9 mouse cellular contexts compared by ENCODE assay signal in genomic region chr14:54254670-54255202, GRCm38 (mm10). TPM values are rescaled to one million over a fixed set of nuclear protein-coding genes. Genes with fewer than 3 reads are reported as not detected.
DNase-seq lines count a peak whose midpoint lies in the region; ATAC-seq and TF ChIP-seq lines count a peak whose summit lies in the region.
"Had no signal": no experiment of that assay in that cellular context is flagged by ENCODE, and none has a peak within 500 bp of the region (broad histone marks: within the 10 kb centered on the region; RNA-seq: fewer than 3 reads in every experiment).

No protein-coding gene starts in this region.

- no peaks in the 10 kb centered on the region for H3K27me3 ChIP-seq in forebrain, embryonic 16.5 days (replicated peaks; ENCODE audit: control insufficient read depth, insufficient read depth, low read length)
- H3K27me3 ChIP-seq in liver, embryonic 13.5 days, result no peaks in the 10 kb centered on the region

- intact Hi-C loops in gastrocnemius, adult 2 months (cut with DNase I), result loop anchor here (2.0 to 10.0 kb wide), 4 partner anchors 158 to 840 kb away; partner anchors contain the start of genes Mrpl52, Prmt5, Thtpa and Zfhx2

- no peak overlapping the region; the same call in 1 of the 2 replicates for H3K9ac ChIP-seq in forebrain, embryonic 16.5 days (replicated peaks; ENCODE audit: low read depth, low read length)
- H3K9ac ChIP-seq in liver, embryonic 13.5 days, result peak overlapping the region; percentile 81

- H3K4me3 ChIP-seq in gastrocnemius, adult 2 months, result peak overlapping the region; percentile 83
- H3K4me3 ChIP-seq in forebrain, embryonic 16.5 days (replicated peaks; ENCODE audit: low read length), result peak overlapping the region; percentile 74
- peak overlapping the region; percentile 68 for H3K4me3 ChIP-seq in liver, embryonic 13.5 days (replicated peaks)

- H3K9me3 ChIP-seq in forebrain, embryonic 16.5 days (ENCODE audit: control insufficient read depth, low read length), result no peaks in the 10 kb centered on the region
- H3K9me3 ChIP-seq in liver, embryonic 13.5 days (replicated peaks), result no peaks in the 10 kb centered on the region

- 67% methylated on average over 12 of the region's 12 CpGs for WGBS in forebrain, embryonic 16.5 days
- 48% methylated on average over 12 of the region's 12 CpGs for WGBS in liver, embryonic 13.5 days (ENCODE audit: insufficient replicate concordance)

- no peaks in the 10 kb centered on the region for H3K36me3 ChIP-seq in forebrain, embryonic 16.5 days (ENCODE audit: control insufficient read depth, insufficient read depth)
- peaks cover 5% of the 10 kb centered on the region for H3K36me3 ChIP-seq in liver, embryonic 13.5 days

- peak overlapping the region; percentile 68 for H3K4me2 ChIP-seq in forebrain, embryonic 16.5 days (ENCODE audit: low read length)
- H3K4me2 ChIP-seq in liver, embryonic 13.5 days, result peak overlapping the region; percentile 83

- DNase-seq in gastrocnemius, adult 2 months, result no peak
- no peak for DNase-seq in gastrocnemius, adult 18-20 months (ENCODE audit: low spot score)
- DNase-seq in 416B (ENCODE audit: low read depth), result peak; percentile 51
- no peak for DNase-seq in liver, embryonic 13.5 days
- no peak for DNase-seq in spleen, postnatal 36 days (ENCODE audit: low spot score in 2 of 2)
- no peak for DNase-seq in right cerebral cortex, adult 18-20 months
- DNase-seq: kidney, postnatal 4 days had no signal

- H3K4me1 ChIP-seq in forebrain, embryonic 16.5 days (replicated peaks; ENCODE audit: control insufficient read depth, insufficient read depth, low read length), result peaks cover 40% of the 10 kb centered on the region
- peaks cover 60% of the 10 kb centered on the region for H3K4me1 ChIP-seq in liver, embryonic 13.5 days (replicated peaks)

- H3K27ac ChIP-seq in gastrocnemius, adult 2 months, result peak overlapping the region; percentile 96
- no peak overlapping the region for H3K27ac ChIP-seq in forebrain, embryonic 16.5 days (ENCODE audit: low read length)
- peak overlapping the region; percentile 94 for H3K27ac ChIP-seq in liver, embryonic 13.5 days

- no peak for TF ChIP-seq CTCF in gastrocnemius, adult 2 months (IDR thresholded peaks at IDR 0.05)

- no peak for ATAC-seq in forebrain, embryonic 16.5 days
- no peak for ATAC-seq in liver, embryonic 13.5 days (ENCODE audit: low read depth)
- no peak for ATAC-seq in frontal cortex, adult (ENCODE audit: low TSS enrichment)

RNA-seq across cellular contexts. Expression of gene Abhd4, which starts 0.7 kb away (rescaled TPM):
- total RNA-seq in gastrocnemius, adult 2 months (2021), result 10 to 100 TPM; 18.9 to 19.3 TPM
- 10 to 100 TPM; 19.4 to 19.5 TPM for total RNA-seq in gastrocnemius, adult 18-20 months (2021)
- polyA plus RNA-seq in forebrain, embryonic 16.5 days (2015; fragmentation: Nextera tagmentation; extraction: Ambion mirVana), result 50.2 and 55.1 TPM in 2 replicates
- polyA plus RNA-seq in liver, embryonic 13.5 days (2015; fragmentation: Nextera tagmentation; extraction: Ambion mirVana), result 17.9 and 18.4 TPM in 2 replicates

RNA-seq across cellular contexts. Expression of gene Dad1, which starts 0.8 kb away (rescaled TPM):
- total RNA-seq in gastrocnemius, adult 2 months (2021), result 10 to 100 TPM; 68.3 to 77.9 TPM
- total RNA-seq in gastrocnemius, adult 18-20 months (2021), result 10 to 100 TPM; 66.6 to 77.4 TPM
- 290 and 292 TPM in 2 replicates for polyA plus RNA-seq in forebrain, embryonic 16.5 days (2015; fragmentation: Nextera tagmentation; extraction: Ambion mirVana)
- 229 and 243 TPM in 2 replicates for polyA plus RNA-seq in liver, embryonic 13.5 days (2015; fragmentation: Nextera tagmentation; extraction: Ambion mirVana)

RNA-seq across cellular contexts. Expression of gene Olfr49, which starts 30.0 kb away (rescaled TPM):
- total RNA-seq in gastrocnemius, adult 2 months (2021), result not detected
- total RNA-seq in gastrocnemius, adult 18-20 months (2021), result not detected
- polyA plus RNA-seq in forebrain, embryonic 16.5 days (2015; fragmentation: Nextera tagmentation; extraction: Ambion mirVana), result not detected in 2 replicates
- not detected in 2 replicates for polyA plus RNA-seq in liver, embryonic 13.5 days (2015; fragmentation: Nextera tagmentation; extraction: Ambion mirVana)
